Mouse (Mus musculus): Measurements from ENCODE around the gene Slc24a5.

DNA sequence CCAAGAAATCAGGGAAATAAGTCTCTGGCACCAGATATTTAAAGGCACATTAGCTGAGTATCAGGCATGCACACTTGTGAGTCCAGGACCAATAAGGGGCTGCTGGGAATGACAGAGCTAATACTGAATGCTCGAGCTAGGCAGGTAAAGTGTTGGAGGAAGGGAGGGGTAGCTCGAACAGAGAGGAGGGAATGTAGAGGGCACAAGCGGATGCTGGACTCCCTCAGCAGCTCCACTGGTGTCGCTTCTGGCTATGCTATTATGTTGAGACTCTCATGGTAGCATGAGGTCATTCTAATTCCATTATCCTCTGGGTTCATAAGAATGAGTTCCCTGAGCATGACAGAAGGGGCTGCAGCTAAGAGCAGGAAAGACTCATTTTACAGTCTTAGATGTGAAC is 5.0 kb upstream of the Slc24a5 start:
- TF ChIP-seq POLR2A (IDR thresholded peaks at IDR 0.05; ENCODE audit: insufficient read depth, low read depth, low read length) (no peak), CTCF (IDR thresholded peaks at IDR 0.05) (no peak), EP300 (IDR thresholded peaks at IDR 0.05; ENCODE audit: insufficient read depth, low read depth, low read length) (no peak)

Data from heart, adult 2 months (tissue).